Mouse (Mus musculus) heart, embryonic 11.5 days (tissue): ENCODE data around the gene Jkamp. TPM values are rescaled to one million over a fixed set of nuclear protein-coding genes. Genes with fewer than 3 reads are reported as not detected.

ENCODE experiments used
- ATAC-seq: fragments of 200-750 bp; cut with Nextera tagmentation; replicated peaks from 2 replicates; pipeline ENCODE4 v1.8.0; 2017; ENCODE audit warnings: moderate library complexity; ENCODE audit not compliant: insufficient number of reproducible peaks, low FRiP score, low TSS enrichment
- H3K27ac ChIP-seq: fragments of 300-500 bp; sonication (generic); 2 replicates; pipeline ENCODE4 v1.5.1; 2014; ENCODE audit warnings: mild to moderate bottlenecking, low read depth, low read length
- H3K27me3 ChIP-seq: fragments of 300-500 bp; sonication (generic); 2 replicates; pipeline ENCODE4 v1.6.1; 2014; ENCODE audit warnings: mild to moderate bottlenecking, low read length, mixed read lengths; ENCODE audit not compliant: control insufficient read depth, insufficient read depth
- H3K36me3 ChIP-seq: fragments of 300-500 bp; sonication (generic); 2 replicates; pipeline ENCODE4 v1.6.1; 2014; ENCODE audit warnings: mild to moderate bottlenecking, low read length, moderate library complexity, mixed read lengths; ENCODE audit not compliant: control insufficient read depth, insufficient read depth
- H3K4me1 ChIP-seq: fragments of 300-500 bp; sonication (generic); 2 replicates; pipeline ENCODE4 v1.6.1; 2014; ENCODE audit warnings: low read length; ENCODE audit not compliant: control insufficient read depth, insufficient read depth
- H3K4me2 ChIP-seq: fragments of 300-500 bp; sonication (generic); 2 replicates; pipeline ENCODE4 v1.6.1; 2014; ENCODE audit warnings: mild to moderate bottlenecking, moderate library complexity
- H3K4me3 ChIP-seq: fragments of 300-500 bp; sonication (generic); 2 replicates; pipeline ENCODE4 v1.5.1; 2014; ENCODE audit warnings: low read depth, low read length
- H3K9ac ChIP-seq: fragments of 300-500 bp; sonication (generic); 2 replicates; pipeline ENCODE4 v1.6.1; 2014; ENCODE audit warnings: mild to moderate bottlenecking, low read depth, low read length, moderate library complexity
- H3K9me3 ChIP-seq: fragments of 300-500 bp; sonication (generic); replicated peaks from 2 replicates; pipeline ENCODE4 v1.6.1; 2016; ENCODE audit warnings: low read length; ENCODE audit not compliant: control insufficient read depth
- WGBS: fragments of 180-500 bp; shearing (Covaris S2); extraction: QIAGEN DNeasy Blood & Tissue Kit; methylation state at CpG from one replicate; pipeline ENCODE4 v1.1.7; 2014; ENCODE audit not compliant: insufficient replicate concordance; 5-methylcytosine and 5-hydroxymethylcytosine counted together
- polyA plus RNA-seq: library from polyadenylated mRNA; unstranded; fragments of >200 nt; fragmentation: Nextera tagmentation; extraction: Ambion mirVana; gene quantifications from 2 replicates; pipeline ENCODE4 v1.2.1, GENCODE M21; 2014

Gene Jkamp
- polyA plus RNA-seq, 1 experiment from 2014 or later, result 54.7 TPM

GRCm38 (mm10) chr12:72102776-72103175 is 17.4 kb downstream of the Jkamp start:
- WGBS, result 72% methylated on average over 6 of the region's 6 CpGs
- no peak overlapping the region for H3K4me3 ChIP-seq
- no peaks in the 10 kb centered on the region for H3K4me1 ChIP-seq
- no peak overlapping the region for H3K27ac ChIP-seq
- H3K27me3 ChIP-seq, result no peaks in the 10 kb centered on the region
- peaks cover 6% of the 10 kb centered on the region; the same call in 1 of the 2 replicates for H3K36me3 ChIP-seq
- no peak overlapping the region for H3K4me2 ChIP-seq
- no peak for ATAC-seq
- H3K9me3 ChIP-seq, result no peaks in the 10 kb centered on the region
- H3K9ac ChIP-seq, result no peak overlapping the region

- ATAC-seq, result no peak
- Histone ChIP-seq H3K4me2 (no peak overlapping the region), H3K4me3 (no peak overlapping the region), H3K27ac (no peak overlapping the region), H3K9ac (no peak overlapping the region), H3K27me3 (no peaks in the 10 kb centered on the region), H3K36me3 (peaks cover 2% of the 10 kb centered on the region; the same call in 1 of the 2 replicates), H3K9me3 (no peaks in the 10 kb centered on the region), H3K4me1 (no peaks in the 10 kb centered on the region)
- WGBS, result 79% methylated on average over 5 of the region's 5 CpGs
These were observed 18.6 kb downstream of the Jkamp start for GRCm38 (mm10) chr12:72104027-72104426.

GRCm38 (mm10) chr12:72104525-72105281 is 19.3 kb downstream of the Jkamp start:
- WGBS, result 21% methylated on average over 14 of the region's 14 CpGs
- Histone ChIP-seq H3K36me3 (peaks cover 2% of the 10 kb centered on the region; the same call in 1 of the 2 replicates), H3K4me2 (peak overlapping the region; percentile 56), H3K4me3 (peak overlapping the region; percentile 16; the same call in 1 of the 2 replicates), H3K9me3 (no peaks in the 10 kb centered on the region), H3K4me1 (no peaks in the 10 kb centered on the region), H3K27ac (no peak overlapping the region), H3K27me3 (no peaks in the 10 kb centered on the region), H3K9ac (0 out of 2 replicates have a peak overlapping the region, but pooled peaks have one; percentile 34)
- ATAC-seq, result no peak; the same call in 1 of the 2 replicates

GRCm38 (mm10) chr12:72115126-72115525 is 29.7 kb downstream of the Jkamp start:
- no peak for ATAC-seq
- WGBS, result 81% methylated on average over 6 of the region's 6 CpGs

GRCm38 (mm10) chr12:72115686-72116345 is 30.4 kb downstream of the Jkamp start:
- no peaks in the 10 kb centered on the region for H3K9me3 ChIP-seq
- H3K27ac ChIP-seq, result no peak overlapping the region
- H3K27me3 ChIP-seq, result no peaks in the 10 kb centered on the region
- 72% methylated on average over 18 of the region's 23 CpGs for WGBS
- H3K9ac ChIP-seq, result no peak overlapping the region
- ATAC-seq, result no peak
- no peak overlapping the region for H3K4me3 ChIP-seq
- H3K4me1 ChIP-seq, result no peaks in the 10 kb centered on the region
- H3K4me2 ChIP-seq, result no peak overlapping the region
- H3K36me3 ChIP-seq, result no peaks in the 10 kb centered on the region

More at GRCm38 (mm10) chr12:72115126-72115525, 29.7 kb downstream of the Jkamp start:
- H3K4me1 ChIP-seq, result no peaks in the 10 kb centered on the region
- H3K4me3 ChIP-seq, result no peak overlapping the region
- no peak overlapping the region for H3K4me2 ChIP-seq
- no peak overlapping the region for H3K27ac ChIP-seq
- H3K9me3 ChIP-seq, result no peaks in the 10 kb centered on the region
- no peak overlapping the region for H3K9ac ChIP-seq
- H3K27me3 ChIP-seq, result no peaks in the 10 kb centered on the region
- no peaks in the 10 kb centered on the region for H3K36me3 ChIP-seq

GRCm38 (mm10) chr12:72129203-72129602 is 43.8 kb downstream of the Jkamp start:
- no peak for ATAC-seq
- 92% methylated on average over 10 of the region's 10 CpGs for WGBS
- H3K4me1 ChIP-seq, result no peaks in the 10 kb centered on the region

GRCm38 (mm10) chr12:72150786-72151185 is 65.4 kb downstream of the Jkamp start:
- no peaks in the 10 kb centered on the region for H3K36me3 ChIP-seq
- no peak overlapping the region for H3K4me3 ChIP-seq
- H3K9me3 ChIP-seq, result no peaks in the 10 kb centered on the region
- H3K9ac ChIP-seq, result no peak overlapping the region
- H3K4me2 ChIP-seq, result no peak overlapping the region
- no peaks in the 10 kb centered on the region for H3K4me1 ChIP-seq
- no peaks in the 10 kb centered on the region for H3K27me3 ChIP-seq
- ATAC-seq, result no peak
- H3K27ac ChIP-seq, result no peak overlapping the region
- 74% methylated on average over 4 of the region's 4 CpGs for WGBS

More at GRCm38 (mm10) chr12:72129203-72129602, 43.8 kb downstream of the Jkamp start:
- Histone ChIP-seq H3K4me2 (no peak overlapping the region), H3K27ac (no peak overlapping the region), H3K27me3 (no peaks in the 10 kb centered on the region), H3K4me3 (no peak overlapping the region), H3K9ac (no peak overlapping the region), H3K36me3 (no peaks in the 10 kb centered on the region), H3K9me3 (no peaks in the 10 kb centered on the region)
